Mouse (Mus musculus) adipocyte (in vitro differentiated cells): ENCODE results near the gene Khdc4.
"Not testable (repeated sequence)": the region's sequence is repeated elsewhere in the genome, so short reads cannot be mapped to it uniquely, and the experiment has no call there.

Source experiments
- DNase-seq: peaks from one replicate; pipeline ENCODE4 v3.0.0-alpha.2; 2016; ENCODE audit warnings: low spot score

Gene Khdc4

DNA sequence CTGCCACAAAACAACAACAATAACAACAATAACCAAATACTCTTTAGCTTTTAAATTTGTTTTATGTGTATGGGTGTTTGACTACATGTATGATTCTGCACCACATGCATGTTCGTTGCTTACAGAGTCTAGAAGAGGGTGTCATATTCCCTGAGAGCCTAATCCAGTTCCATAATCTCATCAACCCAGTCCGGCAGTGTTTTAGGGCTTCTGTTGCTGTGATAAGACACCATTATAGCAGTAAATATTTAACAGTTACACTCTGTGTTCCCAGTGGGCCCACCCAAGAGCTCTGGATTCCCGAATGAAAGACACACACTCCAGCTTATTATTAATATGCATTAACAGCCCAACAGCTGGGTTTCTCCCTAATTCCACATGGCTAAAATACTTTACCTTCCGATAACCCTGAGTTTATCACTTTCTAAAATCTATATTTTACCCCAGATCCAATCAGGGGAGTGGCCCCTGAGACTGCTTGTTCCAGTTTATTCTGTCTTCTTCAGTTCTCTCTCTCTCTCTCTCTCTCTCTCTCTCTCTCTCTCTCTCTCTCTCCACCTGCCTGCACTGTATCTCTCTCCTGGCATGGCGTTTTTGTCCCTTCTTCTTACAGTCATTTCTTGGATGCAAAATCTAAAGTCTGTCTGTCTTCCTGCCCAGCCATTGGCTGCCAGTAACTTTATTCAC, 27.0 kb upstream of the Khdc4 start:
- no peak for DNase-seq

DNA sequence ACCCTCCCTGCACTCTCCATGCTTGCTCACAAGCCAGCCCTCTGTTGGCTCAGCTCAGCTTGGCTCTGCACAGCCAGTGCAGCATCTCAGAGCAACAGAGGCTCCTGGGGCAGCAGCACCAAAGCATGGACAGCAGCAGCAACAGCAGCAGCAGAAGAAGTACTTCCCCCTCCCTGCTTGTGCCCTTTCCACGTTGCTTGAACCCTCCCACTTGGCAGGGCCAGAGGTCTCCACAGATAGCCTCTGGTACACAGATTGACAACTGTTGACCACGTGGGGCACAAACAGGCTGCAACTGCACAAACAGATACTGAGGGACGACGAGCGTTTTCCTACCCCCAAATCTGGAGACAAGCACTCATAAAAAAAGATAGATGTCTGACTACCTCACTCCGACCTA, 25.8 kb upstream of the Khdc4 start:
- no peak for DNase-seq

DNA sequence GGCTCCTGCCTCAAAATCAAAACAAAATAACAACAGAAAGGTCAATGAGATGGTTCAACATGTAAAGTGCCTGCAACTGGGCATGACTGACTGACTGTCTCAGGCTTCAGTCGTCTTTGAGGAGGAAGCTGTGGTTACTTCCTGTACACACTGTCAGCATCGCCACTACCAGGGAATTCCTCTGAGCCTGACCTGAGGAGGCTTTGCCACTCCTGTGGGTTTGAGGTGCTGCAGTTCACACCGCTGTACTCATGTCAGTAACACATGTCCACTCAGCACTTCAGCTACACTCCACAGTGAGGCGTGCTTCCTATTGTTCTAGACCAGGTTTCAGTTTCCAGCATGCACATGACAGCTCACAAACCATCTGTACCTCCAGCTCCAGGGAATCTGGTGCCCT, 21.5 kb upstream of the Khdc4 start:
- no peak for DNase-seq

DNA sequence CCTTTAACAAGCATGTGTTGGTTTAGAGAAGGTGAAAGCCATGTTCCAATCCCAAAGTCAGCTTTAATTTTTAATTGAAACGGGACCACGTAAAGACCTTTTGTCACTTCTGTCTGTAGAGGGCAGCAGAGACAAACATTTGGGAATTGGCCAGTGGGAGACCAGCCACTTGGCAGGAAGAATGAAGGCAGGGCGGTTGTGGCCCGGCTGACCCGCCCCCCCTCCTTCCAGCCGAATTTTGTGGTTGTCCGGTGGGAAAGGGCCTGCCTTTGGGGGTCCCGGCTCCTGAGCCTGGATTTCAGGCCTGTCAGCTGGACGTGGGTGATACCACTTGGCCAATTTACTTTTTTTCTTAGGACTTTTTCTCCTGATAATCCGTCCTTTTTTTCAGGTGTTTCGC, 8.2 kb upstream of the Khdc4 start:
- peak; percentile 94 for DNase-seq

GRCm38 (mm10) chr3:88683814-88684213, 1.8 kb upstream of the Khdc4 start:
- no peak for DNase-seq

DNA sequence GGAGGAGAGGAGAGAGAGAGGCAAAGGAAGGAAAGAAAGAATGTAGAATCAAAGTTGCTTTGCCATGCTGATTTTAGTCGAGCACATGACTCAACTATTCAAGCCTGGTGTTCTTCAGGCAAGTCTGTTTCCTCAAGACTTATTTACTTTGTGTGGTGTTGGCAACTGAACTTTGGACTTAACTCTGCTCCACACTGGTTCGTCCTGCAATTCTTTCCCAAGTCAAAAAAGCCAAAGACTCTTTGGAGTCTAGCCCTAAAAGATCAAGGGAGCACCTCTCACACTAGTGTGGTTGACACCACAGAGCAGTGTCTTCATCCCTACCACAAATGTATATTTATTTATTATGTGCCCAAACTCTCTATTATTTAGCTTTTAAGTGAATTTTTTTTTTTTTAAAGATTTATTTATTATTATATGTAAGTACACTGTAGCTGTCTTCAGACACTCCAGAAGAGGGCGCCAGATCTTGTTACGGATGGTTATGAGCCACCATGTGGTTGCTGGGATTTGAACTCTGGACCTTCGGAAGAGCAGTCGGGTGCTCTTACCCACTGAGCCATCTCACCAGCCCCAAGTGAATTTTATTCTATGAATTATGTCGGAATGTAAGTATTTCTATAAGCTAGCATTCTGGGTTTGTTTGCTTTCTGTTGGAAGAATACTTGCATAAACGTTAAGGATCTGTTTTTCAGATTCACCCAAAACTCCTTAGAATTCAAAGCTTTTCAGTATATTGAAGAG, 1.2 kb upstream of the Khdc4 start:
- peak; percentile 83 for DNase-seq

GRCm38 (mm10) chr3:88685958-88686451, 402 bp downstream of the Khdc4 start:
- peak; percentile 64 for DNase-seq

GRCm38 (mm10) chr3:88686734-88687611, 1.4 kb downstream of the Khdc4 start:
- DNase-seq, result no peak

- no peak for DNase-seq
These were observed 3.5 kb downstream of the Khdc4 start for GRCm38 (mm10) chr3:88689079-88689478.

GRCm38 (mm10) chr3:88695545-88695944, 9.9 kb downstream of the Khdc4 start:
- DNase-seq, result peak; percentile 34

GRCm38 (mm10) chr3:88698051-88698450, 12.4 kb downstream of the Khdc4 start:
- no peak for DNase-seq

DNA sequence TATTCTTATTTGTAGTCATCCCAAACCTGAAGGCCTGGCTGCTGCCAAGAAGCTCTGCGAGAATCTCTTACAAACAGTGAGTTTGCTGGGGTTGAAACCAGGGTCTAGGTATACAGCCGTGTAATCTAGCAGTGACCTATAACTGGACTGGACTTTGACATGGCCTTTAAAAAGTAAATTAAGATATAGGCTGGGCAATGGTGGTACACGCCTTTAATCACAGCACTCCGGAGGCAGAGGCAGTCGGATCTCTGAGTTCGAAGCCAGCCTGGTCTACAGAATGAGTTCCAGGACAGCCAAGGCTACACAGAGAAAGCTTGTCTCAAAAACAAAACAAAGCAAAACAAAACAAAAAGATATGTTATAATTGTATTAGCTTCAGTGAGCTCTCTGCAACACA, 13.2 kb downstream of the Khdc4 start:
- DNase-seq, result no peak

DNA sequence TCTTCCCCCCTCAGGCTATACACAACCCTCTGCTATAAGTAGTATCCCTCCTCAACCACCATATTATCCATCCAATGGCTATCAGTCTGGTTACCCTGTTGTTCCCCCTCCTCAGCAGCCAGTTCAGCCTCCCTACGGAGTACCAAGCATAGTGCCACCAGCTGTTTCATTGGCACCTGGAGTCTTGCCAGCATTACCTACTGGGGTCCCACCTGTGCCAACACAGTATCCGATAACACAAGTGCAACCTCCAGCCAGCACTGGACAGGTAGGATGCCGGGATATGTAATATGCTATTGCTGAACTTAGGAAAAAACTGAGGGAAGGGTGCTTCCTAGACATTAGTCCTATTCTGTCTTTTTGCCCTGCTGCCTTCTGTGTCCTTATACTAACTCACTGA, 14.6 kb downstream of the Khdc4 start:
- DNase-seq, result no peak

GRCm38 (mm10) chr3:88701222-88701621, 15.6 kb downstream of the Khdc4 start:
- no peak for DNase-seq

DNA sequence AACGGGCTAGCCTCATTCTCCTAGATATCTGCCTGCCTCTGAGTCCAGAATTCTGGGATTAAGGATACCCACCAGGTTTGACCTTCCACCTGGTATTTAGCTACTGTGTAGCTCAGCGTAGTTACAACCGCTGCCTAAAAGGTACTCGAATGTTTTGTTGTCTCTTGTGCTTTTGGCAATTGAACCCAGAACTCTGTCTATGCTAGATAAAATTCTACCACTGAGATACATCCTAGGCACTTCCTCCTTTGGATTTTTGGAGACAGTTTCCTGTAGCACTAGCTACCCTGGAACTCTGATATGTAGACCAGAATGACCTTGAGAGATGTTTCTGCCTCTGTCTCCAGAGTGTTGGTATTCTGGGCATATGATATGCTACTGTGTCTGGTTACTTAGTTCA, 28.1 kb downstream of the Khdc4 start:
- DNase-seq, result no peak

GRCm38 (mm10) chr3:88714725-88715124, 29.1 kb downstream of the Khdc4 start:
- peak; percentile 12 for DNase-seq

GRCm38 (mm10) chr3:88715716-88716115, 30.1 kb downstream of the Khdc4 start:
- DNase-seq, result not testable (repeated sequence)

DNA sequence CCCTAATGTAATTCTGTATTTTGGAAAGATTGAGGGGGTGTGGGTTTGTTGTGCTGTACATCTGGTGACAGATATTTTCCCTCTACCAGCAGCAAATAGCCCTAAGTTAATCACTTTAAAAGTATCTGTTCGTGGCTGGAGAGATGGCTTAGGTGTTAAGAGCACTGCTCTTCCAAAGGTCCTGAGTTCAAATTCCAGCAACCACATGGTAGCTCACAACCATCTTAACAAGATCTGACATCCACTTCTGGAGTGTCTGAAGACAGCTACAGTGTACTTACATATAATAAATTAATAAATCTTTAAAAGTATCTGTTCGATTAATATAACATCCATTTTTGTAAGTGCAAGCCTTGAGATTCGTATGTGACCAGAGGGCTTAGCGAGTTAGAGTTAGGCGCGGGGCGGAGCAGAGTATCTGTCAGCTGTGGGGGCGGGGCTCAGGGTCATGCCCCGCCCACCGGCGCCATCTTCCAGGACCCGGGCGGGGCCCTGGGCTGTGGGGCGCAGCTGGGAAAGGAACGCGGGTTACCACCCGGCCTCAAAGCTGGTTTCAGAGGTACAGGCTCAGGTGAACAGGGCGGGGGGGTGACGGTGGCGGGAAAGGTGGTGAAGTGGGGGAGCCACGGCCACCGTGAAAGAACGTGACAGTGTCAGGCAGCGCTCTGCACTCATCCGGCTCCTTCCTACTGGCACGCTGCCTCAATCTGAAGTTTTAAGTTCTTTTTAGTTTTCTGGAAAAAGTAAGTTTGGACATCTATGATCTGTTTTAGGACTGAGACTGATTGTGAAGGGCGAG, 31.0 kb downstream of the Khdc4 start, which contains the start of gene Rit1:
Gene Rit1, plus strand, starts transcription at position 440 of the 799 bp plus-strand sequence.
- DNase-seq, result peak; percentile 89

GRCm38 (mm10) chr3:88717198-88717798, 31.7 kb downstream of the Khdc4 start:
- no peak for DNase-seq

DNA sequence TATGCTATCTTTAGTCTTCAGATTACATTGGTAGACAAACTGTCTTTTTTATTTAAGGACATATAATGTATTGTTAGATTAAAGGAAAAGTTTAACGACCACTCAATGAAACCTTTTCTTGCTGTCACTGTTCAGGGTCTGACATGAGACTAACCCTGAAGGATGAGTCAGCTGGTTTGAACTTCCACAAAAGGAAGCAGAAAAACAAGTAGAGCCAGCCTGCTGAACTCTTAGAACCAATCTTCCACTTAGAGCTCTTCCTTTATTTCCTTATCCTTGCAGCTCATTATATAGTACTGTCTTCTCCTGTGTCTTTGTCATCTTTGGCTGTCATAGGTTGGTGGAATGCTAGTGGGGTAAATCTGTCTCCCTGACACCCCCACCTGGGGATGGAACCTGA, 32.2 kb downstream of the Khdc4 start:
- DNase-seq, result peak; percentile 24

DNA sequence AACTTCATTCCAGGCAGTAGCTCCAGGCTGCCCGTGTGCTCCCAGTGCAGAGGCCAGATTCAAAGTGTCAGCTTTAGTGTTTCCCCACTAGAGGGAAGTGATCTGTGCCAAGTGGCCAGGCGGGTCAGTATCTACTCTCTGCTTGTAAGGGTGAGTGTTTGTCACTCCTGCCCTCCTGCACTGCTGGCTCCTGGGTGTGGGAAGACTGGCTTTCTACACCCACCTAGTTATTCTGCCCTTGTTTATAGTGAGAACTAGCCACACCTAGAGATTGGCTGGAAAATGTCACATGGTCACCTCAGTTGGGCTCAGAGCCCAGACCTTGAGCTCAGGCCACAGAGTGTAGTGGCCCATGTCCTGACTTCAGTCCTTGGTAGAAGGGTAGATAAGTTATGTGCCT, 33.5 kb downstream of the Khdc4 start:
- peak; percentile 91 for DNase-seq
